Mouse (Mus musculus) kidney, embryonic 15.5 days (tissue): ENCODE measurements at regions not wholly inside any gene's neighbourhood (a gene's known extent, or its start where the extent isn't known, plus 50 kb on each side); places are given as distances from the start of the nearest gene placed in this dataset.

Experiments
- ATAC-seq: fragments of 200-750 bp; cut with Nextera tagmentation; replicated peaks from 2 replicates; pipeline ENCODE4 v1.8.0; 2017; ENCODE audit warnings: moderate TSS enrichment; ENCODE audit not compliant: low FRiP score
- H3K27ac ChIP-seq: fragments of 300-500 bp; sonication (generic); 2 replicates; pipeline ENCODE4 v1.5.1; 2015; ENCODE audit warnings: mild to moderate bottlenecking, inconsistent platforms
- H3K27me3 ChIP-seq: fragments of 300-500 bp; sonication (generic); 2 replicates; pipeline ENCODE4 v1.6.1; 2015; ENCODE audit warnings: inconsistent platforms
- H3K36me3 ChIP-seq: fragments of 300-500 bp; sonication (generic); 2 replicates; pipeline ENCODE4 v1.6.1; 2015; ENCODE audit warnings: inconsistent platforms
- H3K4me1 ChIP-seq: fragments of 300-500 bp; sonication (generic); 2 replicates; pipeline ENCODE4 v1.6.1; 2015; ENCODE audit warnings: inconsistent platforms
- H3K4me2 ChIP-seq: fragments of 300-500 bp; sonication (generic); 2 replicates; pipeline ENCODE4 v1.6.1; 2015; ENCODE audit warnings: moderate library complexity, mild to moderate bottlenecking, inconsistent platforms
- H3K4me3 ChIP-seq: fragments of 300-500 bp; sonication (generic); replicated peaks from 2 replicates; pipeline ENCODE4 v1.5.1; 2015; ENCODE audit warnings: mild to moderate bottlenecking, inconsistent platforms
- H3K9ac ChIP-seq: fragments of 300-500 bp; sonication (generic); 2 replicates; pipeline ENCODE4 v1.6.1; 2015; ENCODE audit warnings: mild to moderate bottlenecking, inconsistent platforms
- H3K9me3 ChIP-seq: fragments of 300-500 bp; sonication (generic); replicated peaks from 2 replicates; pipeline ENCODE4 v1.6.1; 2016; ENCODE audit warnings: inconsistent platforms
- whole genome bisulfite sequencing: fragments of 180-500 bp; shearing (Covaris S2); methylation state at CpG from one replicate; pipeline ENCODE4 v1.1.7; 2015; ENCODE audit warnings: mixed read lengths; 5-methylcytosine and 5-hydroxymethylcytosine counted together

GRCm38 (mm10) chr2:159584641-159585040 lies 749.3 kb downstream of the Gm826 start:
- Histone ChIP-seq H3K27ac (no peak overlapping the region), H3K4me3 (no peak overlapping the region), H3K36me3 (no peaks in the 10 kb centered on the region), H3K9me3 (no peaks in the 10 kb centered on the region), H3K4me1 (peaks cover 9% of the 10 kb centered on the region), H3K27me3 (no peaks in the 10 kb centered on the region), H3K4me2 (no peak overlapping the region), H3K9ac (no peak overlapping the region)
- ATAC-seq, result no peak

- H3K4me3 ChIP-seq, result no peak overlapping the region
- H3K4me2 ChIP-seq, result no peak overlapping the region
- no peak overlapping the region for H3K27ac ChIP-seq
- H3K36me3 ChIP-seq, result no peaks in the 10 kb centered on the region
- H3K27me3 ChIP-seq, result no peaks in the 10 kb centered on the region
- no peaks in the 10 kb centered on the region for H3K9me3 ChIP-seq
- WGBS, result 14% methylated on average over 6 of the region's 6 CpGs
- peaks cover 9% of the 10 kb centered on the region for H3K4me1 ChIP-seq
- no peak overlapping the region for H3K9ac ChIP-seq
- ATAC-seq, result no peak
Observed at GRCm38 (mm10) chr2:159586697-159587473, 747.1 kb downstream of the Gm826 start.

GRCm38 (mm10) chr2:159591396-159592124 lies 742.4 kb downstream of the Gm826 start:
- Histone ChIP-seq H3K27me3 (no peaks in the 10 kb centered on the region), H3K9ac (no peak overlapping the region), H3K36me3 (no peaks in the 10 kb centered on the region), H3K4me2 (no peak overlapping the region), H3K4me1 (peaks cover 12% of the 10 kb centered on the region), H3K27ac (no peak overlapping the region), H3K4me3 (no peak overlapping the region), H3K9me3 (no peaks in the 10 kb centered on the region)
- ATAC-seq, result no peak
- WGBS, result 91% methylated on average over 2 of the region's 2 CpGs

GRCm38 (mm10) chr2:159592841-159593240 lies 741.1 kb downstream of the Gm826 start:
- Histone ChIP-seq H3K9me3 (no peaks in the 10 kb centered on the region), H3K27ac (no peak overlapping the region), H3K36me3 (no peaks in the 10 kb centered on the region), H3K4me3 (no peak overlapping the region), H3K27me3 (no peaks in the 10 kb centered on the region), H3K4me1 (peaks cover 6% of the 10 kb centered on the region; the same call in 1 of the 2 replicates), H3K9ac (no peak overlapping the region), H3K4me2 (no peak overlapping the region)
- 64% methylated on average over 5 of the region's 5 CpGs for WGBS
- no peak for ATAC-seq

- Histone ChIP-seq H3K4me1 (peaks cover 6% of the 10 kb centered on the region; the same call in 1 of the 2 replicates), H3K9me3 (no peaks in the 10 kb centered on the region), H3K36me3 (no peaks in the 10 kb centered on the region), H3K4me2 (no peak overlapping the region), H3K4me3 (no peak overlapping the region), H3K27me3 (no peaks in the 10 kb centered on the region), H3K27ac (no peak overlapping the region), H3K9ac (no peak overlapping the region)
- peak; percentile 82 for ATAC-seq
- WGBS, result 36% methylated on average over 6 of the region's 6 CpGs
Observed at GRCm38 (mm10) chr2:159596285-159596684, 737.7 kb downstream of the Gm826 start.

GRCm38 (mm10) chr2:159598080-159598479 lies 735.9 kb downstream of the Gm826 start:
- Histone ChIP-seq H3K27me3 (no peaks in the 10 kb centered on the region), H3K4me2 (no peak overlapping the region), H3K27ac (no peak overlapping the region), H3K9ac (no peak overlapping the region), H3K36me3 (no peaks in the 10 kb centered on the region), H3K9me3 (no peaks in the 10 kb centered on the region), H3K4me3 (no peak overlapping the region), H3K4me1 (peaks cover 6% of the 10 kb centered on the region; the same call in 1 of the 2 replicates)
- WGBS, result 55% methylated on average over 3 of the region's 3 CpGs
- ATAC-seq, result no peak

- ATAC-seq, result no peak; the same call in 1 of the 2 replicates
- Histone ChIP-seq H3K4me3 (no peak overlapping the region), H3K4me1 (peaks cover 7% of the 10 kb centered on the region; the same call in 1 of the 2 replicates), H3K9me3 (no peaks in the 10 kb centered on the region), H3K9ac (no peak overlapping the region), H3K4me2 (no peak overlapping the region), H3K27me3 (no peaks in the 10 kb centered on the region), H3K36me3 (no peaks in the 10 kb centered on the region), H3K27ac (no peak overlapping the region)
- 33% methylated on average over 3 of the region's 3 CpGs for WGBS
Observed at GRCm38 (mm10) chr2:159607191-159607590, 726.8 kb downstream of the Gm826 start.

- Histone ChIP-seq H3K4me1 (peaks cover 7% of the 10 kb centered on the region; the same call in 1 of the 2 replicates), H3K9me3 (no peaks in the 10 kb centered on the region), H3K4me3 (no peak overlapping the region), H3K36me3 (no peaks in the 10 kb centered on the region), H3K27ac (no peak overlapping the region), H3K27me3 (no peaks in the 10 kb centered on the region), H3K9ac (no peak overlapping the region), H3K4me2 (no peak overlapping the region)
- 86% methylated on average over 4 of the region's 4 CpGs for WGBS
- ATAC-seq, result no peak
Observed at GRCm38 (mm10) chr2:159610451-159610850, 723.5 kb downstream of the Gm826 start.

- peak; percentile 67 for ATAC-seq
- Histone ChIP-seq H3K4me2 (no peak overlapping the region), H3K36me3 (no peaks in the 10 kb centered on the region), H3K9ac (no peak overlapping the region), H3K4me3 (no peak overlapping the region), H3K27me3 (no peaks in the 10 kb centered on the region), H3K4me1 (0 out of 2 replicates have a peak, but pooled peaks cover 4% of the 10 kb centered on the region), H3K9me3 (no peaks in the 10 kb centered on the region), H3K27ac (peak overlapping the region; percentile 41; the same call in 1 of the 2 replicates)
- 24% methylated on average over 4 of the region's 4 CpGs for WGBS
Observed at GRCm38 (mm10) chr2:159616685-159617084, 717.3 kb downstream of the Gm826 start.

- 0 out of 2 replicates have a peak, but pooled peaks cover 13% of the 10 kb centered on the region for H3K4me1 ChIP-seq
- H3K4me2 ChIP-seq, result no peak overlapping the region
- H3K27ac ChIP-seq, result no peak overlapping the region
- H3K36me3 ChIP-seq, result no peaks in the 10 kb centered on the region
- no peak overlapping the region for H3K9ac ChIP-seq
- H3K4me3 ChIP-seq, result no peak overlapping the region
- H3K9me3 ChIP-seq, result no peaks in the 10 kb centered on the region
- WGBS, result 71% methylated on average over 6 of the region's 6 CpGs
- H3K27me3 ChIP-seq, result no peaks in the 10 kb centered on the region
- ATAC-seq, result no peak
Observed at GRCm38 (mm10) chr2:159621261-159621660, 712.7 kb downstream of the Gm826 start.

GRCm38 (mm10) chr2:159622141-159622669 lies 711.8 kb downstream of the Gm826 start:
- no peak overlapping the region for H3K4me2 ChIP-seq
- peak overlapping the region; percentile 15; the same call in 1 of the 2 replicates for H3K27ac ChIP-seq
- ATAC-seq, result peak; percentile 75
- H3K4me1 ChIP-seq, result 0 out of 2 replicates have a peak, but pooled peaks cover 11% of the 10 kb centered on the region
- H3K27me3 ChIP-seq, result no peaks in the 10 kb centered on the region
- H3K9ac ChIP-seq, result no peak overlapping the region
- whole genome bisulfite sequencing, result 28% methylated on average over 5 of the region's 5 CpGs
- no peak overlapping the region for H3K4me3 ChIP-seq
- no peaks in the 10 kb centered on the region for H3K36me3 ChIP-seq
- H3K9me3 ChIP-seq, result no peaks in the 10 kb centered on the region

GRCm38 (mm10) chr2:159625306-159625705 lies 708.7 kb downstream of the Gm826 start:
- 0 out of 2 replicates have a peak, but pooled peaks cover 11% of the 10 kb centered on the region for H3K4me1 ChIP-seq
- no peaks in the 10 kb centered on the region for H3K27me3 ChIP-seq
- no peaks in the 10 kb centered on the region for H3K36me3 ChIP-seq
- no peak for ATAC-seq
- 53% methylated on average over 1 of the region's 1 CpGs for WGBS
- H3K4me3 ChIP-seq, result no peak overlapping the region
- H3K4me2 ChIP-seq, result no peak overlapping the region
- H3K9me3 ChIP-seq, result no peaks in the 10 kb centered on the region
- H3K9ac ChIP-seq, result no peak overlapping the region
- H3K27ac ChIP-seq, result no peak overlapping the region
